ENCODE assay signal across 16 mouse cellular contexts in the genomic region with DNA sequence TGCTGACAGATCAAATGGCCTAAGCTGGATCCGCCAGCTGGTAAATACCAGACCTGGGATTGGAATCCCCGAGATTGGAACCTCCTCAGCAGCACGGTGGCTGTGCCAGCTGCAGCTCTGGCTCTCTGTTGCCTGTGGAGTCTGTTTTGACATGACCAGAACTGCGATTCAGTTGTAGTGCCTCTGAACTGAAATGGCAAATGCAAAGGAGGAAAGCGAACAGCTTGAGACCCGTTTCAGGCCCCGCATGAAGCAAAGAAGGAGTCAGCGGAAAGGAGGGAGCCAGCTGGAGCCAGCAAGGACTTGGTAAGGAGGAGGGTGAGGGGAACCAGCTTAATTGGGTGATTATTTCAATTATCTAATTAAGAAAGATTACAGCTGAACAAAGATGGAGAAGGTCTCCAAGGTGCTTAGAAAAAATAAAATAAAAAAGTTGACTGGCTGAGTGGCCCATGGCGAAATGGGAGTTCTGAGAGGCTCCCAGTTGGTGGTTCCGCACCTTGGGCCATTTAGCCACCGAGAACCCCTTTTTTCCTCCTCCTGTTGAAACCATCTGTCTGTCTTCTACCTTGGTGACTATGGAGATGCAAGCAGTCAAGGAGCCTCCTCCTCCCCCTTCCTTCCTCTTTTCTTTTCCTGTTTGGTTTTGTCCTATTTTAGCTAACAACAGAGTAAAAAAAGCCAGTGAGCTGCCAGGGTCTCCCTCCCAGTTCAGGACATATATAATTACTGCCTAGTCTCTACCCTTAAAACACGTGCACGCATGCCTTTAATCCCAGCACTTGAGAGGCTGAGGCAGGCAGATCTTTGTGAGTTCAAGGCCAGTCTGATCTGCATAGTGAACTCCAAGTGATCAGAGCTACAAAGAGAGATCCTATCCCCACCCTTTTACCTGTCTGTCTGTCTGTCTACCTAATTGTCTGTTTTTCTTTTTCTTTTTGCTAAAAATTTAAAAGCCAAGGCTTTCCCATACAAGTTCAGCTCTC. TPM values are rescaled to one million over a fixed set of nuclear protein-coding genes. Genes with fewer than 3 reads are reported as not detected.
DNase-seq lines count a peak whose midpoint lies in the region; ATAC-seq and TF ChIP-seq lines count a peak whose summit lies in the region.
"Had no signal": no experiment of that assay in that cellular context is flagged by ENCODE, and none has a peak within 500 bp of the region (broad histone marks: within the 10 kb centered on the region; RNA-seq: fewer than 3 reads in every experiment).

No protein-coding gene starts in this region.

- H3K27ac ChIP-seq in hindbrain, postnatal 0 days: no peak overlapping the region
- H3K27ac ChIP-seq in hindbrain, embryonic 10.5 days: no peak overlapping the region
- peak overlapping the region; percentile 25; the same call in 1 of the 2 replicates for H3K27ac ChIP-seq in forebrain, embryonic 16.5 days (ENCODE audit: low read length)
- H3K27ac ChIP-seq: liver, embryonic 15.5 days; midbrain, embryonic 12.5 days had no signal

- no peak overlapping the region for H3K4me3 ChIP-seq in hindbrain, postnatal 0 days (ENCODE audit: low read length)
- no peak overlapping the region for H3K4me3 ChIP-seq in hindbrain, embryonic 10.5 days
- no peak overlapping the region for H3K4me3 ChIP-seq in forebrain, embryonic 16.5 days (replicated peaks; ENCODE audit: low read length)
- H3K4me3 ChIP-seq: liver, embryonic 15.5 days; midbrain, embryonic 12.5 days had no signal

- H3K36me3 ChIP-seq in hindbrain, postnatal 0 days (ENCODE audit: insufficient read depth, low read length): no peaks in the 10 kb centered on the region
- no peaks in the 10 kb centered on the region for H3K36me3 ChIP-seq in hindbrain, embryonic 10.5 days
- H3K36me3 ChIP-seq in forebrain, embryonic 16.5 days (ENCODE audit: control insufficient read depth, insufficient read depth): no peaks in the 10 kb centered on the region
- H3K36me3 ChIP-seq: liver, embryonic 15.5 days; midbrain, embryonic 12.5 days had no signal

- H3K9me3 ChIP-seq in hindbrain, postnatal 0 days (ENCODE audit: low read length): no peaks in the 10 kb centered on the region
- no peaks in the 10 kb centered on the region for H3K9me3 ChIP-seq in hindbrain, embryonic 10.5 days
- no peaks in the 10 kb centered on the region for H3K9me3 ChIP-seq in forebrain, embryonic 16.5 days (ENCODE audit: control insufficient read depth, low read length)
- H3K9me3 ChIP-seq: liver, embryonic 15.5 days; midbrain, embryonic 12.5 days had no signal

- 0 out of 2 replicates have a peak, but pooled peaks cover 4% of the 10 kb centered on the region for H3K27me3 ChIP-seq in hindbrain, postnatal 0 days (ENCODE audit: insufficient read depth, low read length)
- peaks cover 82% of the 10 kb centered on the region for H3K27me3 ChIP-seq in hindbrain, embryonic 10.5 days (ENCODE audit: insufficient read depth, poor library complexity, severe bottlenecking)
- H3K27me3 ChIP-seq in forebrain, embryonic 16.5 days (replicated peaks; ENCODE audit: control insufficient read depth, insufficient read depth, low read length): no peaks in the 10 kb centered on the region; the same call in 1 of the 2 replicates

- no peak overlapping the region for H3K4me2 ChIP-seq in hindbrain, postnatal 0 days (ENCODE audit: low read depth, low read length)
- no peak overlapping the region for H3K4me2 ChIP-seq in forebrain, embryonic 16.5 days (ENCODE audit: low read length)
- H3K4me2 ChIP-seq: liver, embryonic 15.5 days; midbrain, embryonic 12.5 days had no signal

- TF ChIP-seq CTCF in hindbrain, postnatal 0 days (IDR thresholded peaks at IDR 0.05; ENCODE audit: low read depth): no peak

- H3K9ac ChIP-seq in hindbrain, postnatal 0 days (replicated peaks; ENCODE audit: low read length): no peak overlapping the region
- H3K9ac ChIP-seq in forebrain, embryonic 16.5 days (replicated peaks; ENCODE audit: low read depth, low read length): no peak overlapping the region
- H3K9ac ChIP-seq: liver, embryonic 15.5 days; midbrain, embryonic 12.5 days had no signal

- ATAC-seq in hindbrain, postnatal 0 days: no peak
- ATAC-seq in forebrain, embryonic 16.5 days: peak; percentile 89

- 49% methylated on average over 13 of the region's 13 CpGs for WGBS in hindbrain, postnatal 0 days
- 66% methylated on average over 13 of the region's 13 CpGs for WGBS in hindbrain, embryonic 10.5 days
- 21% methylated on average over 13 of the region's 13 CpGs for WGBS in forebrain, embryonic 16.5 days

- peak; percentile 33 for DNase-seq in hindbrain, postnatal 0 days (ENCODE audit: low spot score)
- DNase-seq in hindbrain, embryonic 10.5 days (ENCODE audit: low spot score): no peak
- DNase-seq in spleen, postnatal 36 days (ENCODE audit: low spot score in 2 of 2): peak; percentile 10 to 21
- no peak for DNase-seq in spleen, postnatal 14 days (ENCODE audit: low spot score in 2 of 2)
- DNase-seq in embryo, embryonic 11 days: no peak
- no peak for DNase-seq in adrenal gland, postnatal 10 days
- no peak for DNase-seq in urinary bladder, postnatal 36 days (ENCODE audit: low spot score in 2 of 2)
- DNase-seq: cerebellum, adult 8-10 months; gastrocnemius, postnatal 25 days; heart, postnatal 14 days; kidney, adult 8-10 months; layer of hippocampus, postnatal 36 days; thymus, postnatal 25 days had no signal

- H3K4me1 ChIP-seq in hindbrain, postnatal 0 days (ENCODE audit: insufficient read depth, low read length): peaks cover 3% of the 10 kb centered on the region; the same call in 1 of the 2 replicates
- H3K4me1 ChIP-seq in hindbrain, embryonic 10.5 days (replicated peaks): peaks cover 6% of the 10 kb centered on the region
- H3K4me1 ChIP-seq in forebrain, embryonic 16.5 days (replicated peaks; ENCODE audit: control insufficient read depth, insufficient read depth, low read length): peaks cover 5% of the 10 kb centered on the region

RNA-seq across cellular contexts. Expression of gene Rybp, which starts 54.3 kb away (rescaled TPM):
- 18.7 and 24.5 TPM in 2 replicates for total RNA-seq in hindbrain, postnatal 0 days (2014; rRNA removed)
- 20.2 and 21.6 TPM in 2 replicates for polyA plus RNA-seq in hindbrain, postnatal 0 days (2015; fragmentation: Nextera tagmentation; extraction: Ambion mirVana)
- polyA plus RNA-seq in hindbrain, embryonic 10.5 days (2016; fragmentation: Nextera tagmentation; extraction: Ambion mirVana): 9.2 and 10.4 TPM in 2 replicates
- polyA plus RNA-seq in forebrain, embryonic 16.5 days (2015; fragmentation: Nextera tagmentation; extraction: Ambion mirVana): 30.4 and 31.2 TPM in 2 replicates
- 10 to 100 TPM; 21.4 to 30.1 TPM for total RNA-seq in adrenal gland, postnatal 10 days (2021)

Comparison
In these comparisons a context has a peak if more than half of its experiments do, and no peak if none do; other contexts are left out.
1. DNase-seq: peak in hindbrain, postnatal 0 days (single experiment) and spleen, postnatal 36 days (2 of 2); none in hindbrain, embryonic 10.5 days (single experiment), spleen, postnatal 14 days (0 of 2), embryo, embryonic 11 days (single experiment), adrenal gland, postnatal 10 days (single experiment) and urinary bladder, postnatal 36 days (0 of 2).